Mouse (Mus musculus): ENCODE measurements at regions not wholly inside any gene's neighbourhood (a gene's known extent, or its start where the extent isn't known, plus 50 kb on each side); places are given as distances from the start of the nearest gene placed in this dataset.
A peak's percentile ranks its signal among the peaks of the same experiment; 100 is the strongest.
"Not testable (repeated sequence)": the region's sequence is repeated elsewhere in the genome, so short reads cannot be mapped to it uniquely, and the experiment has no call there.

DNA sequence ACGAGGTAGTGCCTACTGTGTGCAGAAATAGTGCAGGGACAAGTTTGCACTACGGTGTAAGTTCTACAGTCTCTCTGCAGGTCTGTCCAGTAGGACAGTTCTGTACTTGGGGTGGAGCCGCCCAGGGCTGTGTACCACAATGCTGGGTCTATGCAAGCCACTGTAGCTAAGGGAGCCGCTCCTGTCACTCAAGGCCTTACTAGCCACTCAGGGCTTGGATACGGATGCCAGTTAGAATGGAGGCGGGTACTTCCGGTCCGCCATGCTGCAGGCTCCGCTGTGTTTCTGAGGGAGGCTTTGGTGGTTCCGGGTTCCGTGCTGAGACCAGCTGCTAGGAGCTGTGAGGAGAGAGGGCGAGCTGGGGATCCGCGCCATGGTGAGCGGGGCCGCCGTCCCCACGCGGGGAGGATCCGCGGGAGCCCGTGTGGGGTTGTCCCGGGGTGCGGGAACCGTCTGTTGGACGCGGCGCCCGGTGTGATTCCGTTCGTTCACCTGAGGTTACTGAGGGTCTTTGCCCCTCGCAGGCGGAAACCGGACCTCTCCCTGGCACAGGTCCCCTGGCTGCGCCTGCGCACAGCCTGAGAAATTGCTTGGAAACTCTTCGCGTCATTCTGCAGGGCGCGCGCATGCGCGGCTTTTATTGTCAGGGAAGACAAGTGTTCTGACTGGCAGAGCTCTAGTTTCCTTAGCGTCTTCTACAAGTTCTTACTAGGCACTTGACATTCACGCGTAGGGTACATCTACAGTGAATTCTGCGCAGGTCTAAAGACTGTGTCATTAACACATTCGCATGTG is 51.0 kb upstream of the Zfp873 start:
- not testable (repeated sequence) for H3K27me3 ChIP-seq (ENCODE audit: control insufficient read depth, insufficient read depth, low read length, poor library complexity, severe bottlenecking); H3K36me3 ChIP-seq (ENCODE audit: control insufficient read depth, insufficient read depth, low read length, poor library complexity, severe bottlenecking)
- DNase-seq (ENCODE audit: low read depth, low spot score), result peak; percentile 87

Measured in splenic B cell, adult 2 months (primary cell).